Mouse (Mus musculus): ENCODE data around the gene Sla2. TPM values are rescaled to one million over a fixed set of nuclear protein-coding genes. Genes with fewer than 3 reads are reported as not detected.
"Not testable (repeated sequence)": the region's sequence is repeated elsewhere in the genome, so short reads cannot be mapped to it uniquely, and the experiment has no call there.

Sla2 gene
- polyA plus RNA-seq, 1 experiment from 2014 or later: 0.49 TPM

DNA sequence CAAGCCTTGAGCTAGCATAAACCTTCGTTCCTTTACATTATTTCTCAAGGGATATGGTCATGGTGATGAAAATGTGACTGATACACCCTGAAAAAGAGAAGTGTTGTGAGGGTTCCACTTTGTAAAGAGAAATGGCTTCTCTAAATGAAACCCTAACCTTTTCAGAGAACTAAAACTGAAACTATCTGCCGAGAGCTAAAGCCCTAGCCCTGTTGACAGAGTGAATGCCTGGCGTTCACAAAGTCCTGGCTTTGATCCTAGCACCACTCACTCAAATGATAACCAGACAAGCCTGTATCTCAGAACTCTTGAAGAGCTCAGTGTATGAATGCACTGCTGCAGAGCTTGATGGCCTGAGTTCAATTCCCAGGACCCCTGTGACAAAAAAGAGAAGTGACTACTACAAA is 29.6 kb downstream of the Sla2 start:
- peak; percentile 50; the same call in 1 of the 2 replicates for ATAC-seq
- peaks cover 6% of the 10 kb centered on the region; the same call in 1 of the 2 replicates for H3K4me1 ChIP-seq (ENCODE audit: insufficient read depth, low read depth, low read length)
- WGBS: 38% methylated on average over 3 of the region's 3 CpGs
- no peaks in the 10 kb centered on the region for H3K27me3 ChIP-seq (replicated peaks; ENCODE audit: insufficient read depth, low read length)
- no peaks in the 10 kb centered on the region for H3K9me3 ChIP-seq (ENCODE audit: low read length)
- H3K36me3 ChIP-seq (ENCODE audit: insufficient read depth, low read length): peaks cover 7% of the 10 kb centered on the region; the same call in 1 of the 2 replicates
- H3K27ac ChIP-seq (ENCODE audit: low read length): peak overlapping the region; percentile 62
- H3K4me2 ChIP-seq (replicated peaks; ENCODE audit: low read depth, low read length): peak overlapping the region; percentile 14; the same call in 1 of the 2 replicates
- H3K9ac ChIP-seq (replicated peaks; ENCODE audit: low read depth): 0 out of 2 replicates have a peak overlapping the region, but pooled peaks have one; percentile 12
- no peak overlapping the region for H3K4me3 ChIP-seq (ENCODE audit: low read depth, low read length)
- TF ChIP-seq EP300 (IDR thresholded peaks at IDR 0.05) (no peak), CTCF (IDR thresholded peaks at IDR 0.05) (no peak)
- peak; percentile 46 for DNase-seq (ENCODE audit: low spot score)

DNA sequence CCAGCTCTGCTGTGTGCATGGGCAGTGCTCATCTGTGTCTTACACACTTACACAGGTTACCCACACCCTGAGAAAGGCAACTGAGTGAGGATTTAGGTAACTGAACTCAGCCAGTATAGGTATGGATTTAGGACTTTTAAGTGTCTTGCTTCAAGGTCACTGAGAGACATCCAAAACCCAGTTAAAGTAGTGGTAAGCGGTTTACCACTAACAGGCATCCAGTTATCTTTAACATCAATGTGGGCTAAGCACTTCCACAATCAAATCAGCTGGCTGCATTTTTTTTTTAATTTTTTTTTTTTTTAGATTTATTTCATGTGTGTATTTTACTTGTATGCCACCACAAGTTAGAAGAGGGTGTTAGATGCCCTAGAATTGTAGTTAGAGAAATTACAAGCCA is 30.7 kb downstream of the Sla2 start:
- DNase-seq (ENCODE audit: low spot score): no peak

DNA sequence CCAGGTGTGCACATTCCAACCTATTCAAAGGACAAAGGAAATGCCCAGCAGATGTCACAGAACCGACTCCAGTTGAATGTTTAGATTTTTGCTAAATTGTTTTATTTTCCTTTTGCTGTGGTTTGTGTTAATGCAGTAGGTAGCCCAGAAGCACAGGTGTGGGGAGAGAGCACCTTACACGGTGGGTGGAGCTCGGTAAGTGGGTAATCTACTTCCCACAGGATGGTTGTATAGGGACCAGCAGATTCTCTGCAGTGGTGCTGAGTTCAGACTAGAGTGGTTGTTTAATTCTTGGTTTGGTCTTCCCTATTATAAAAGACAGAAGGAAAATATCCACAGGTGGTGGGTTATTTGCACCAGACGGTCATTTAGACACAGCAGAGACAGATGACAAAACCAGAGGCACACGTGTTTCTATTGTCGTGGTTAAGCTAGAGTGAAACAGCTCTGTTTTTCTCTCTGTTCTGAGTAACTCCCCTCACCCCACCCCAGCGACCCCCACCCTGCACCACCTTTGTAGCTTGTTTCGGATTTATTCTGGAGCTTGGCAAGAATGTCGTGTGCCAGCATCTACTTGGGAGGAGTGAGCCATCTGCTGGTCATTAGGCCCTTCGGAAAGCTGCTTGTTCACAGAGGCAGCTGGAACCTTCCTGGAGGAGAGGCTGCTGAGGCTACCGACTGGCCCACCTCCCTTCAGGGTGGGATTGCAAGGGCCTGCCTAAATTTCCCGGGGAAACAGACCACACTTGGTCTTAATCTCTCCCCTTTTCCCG is 32.8 kb downstream of the Sla2 start:
- WGBS: 50% methylated on average over 13 of the region's 13 CpGs
- not testable (repeated sequence) for H3K9me3 ChIP-seq (ENCODE audit: low read length); H3K36me3 ChIP-seq (ENCODE audit: insufficient read depth, low read length)

More for the DNA sequence above, 30.7 kb downstream of the Sla2 start:
- H3K27me3 ChIP-seq (replicated peaks; ENCODE audit: insufficient read depth, low read length): no peaks in the 10 kb centered on the region
- no peaks in the 10 kb centered on the region for H3K9me3 ChIP-seq (ENCODE audit: low read length)
- 96% methylated on average over 1 of the region's 1 CpGs for WGBS
- no peak overlapping the region for H3K9ac ChIP-seq (replicated peaks; ENCODE audit: low read depth)
- no peak overlapping the region for H3K4me2 ChIP-seq (replicated peaks; ENCODE audit: low read depth, low read length)
- H3K36me3 ChIP-seq (ENCODE audit: insufficient read depth, low read length): peaks cover 7% of the 10 kb centered on the region; the same call in 1 of the 2 replicates
- H3K4me1 ChIP-seq (ENCODE audit: insufficient read depth, low read depth, low read length): no peaks in the 10 kb centered on the region
- 0 out of 2 replicates have a peak overlapping the region, but pooled peaks have one; percentile 62 for H3K27ac ChIP-seq (ENCODE audit: low read length)
- ATAC-seq: no peak
- TF ChIP-seq CTCF (IDR thresholded peaks at IDR 0.05): no peak
- no peak for TF ChIP-seq EP300 (IDR thresholded peaks at IDR 0.05)
- H3K4me3 ChIP-seq (ENCODE audit: low read depth, low read length): no peak overlapping the region

DNA sequence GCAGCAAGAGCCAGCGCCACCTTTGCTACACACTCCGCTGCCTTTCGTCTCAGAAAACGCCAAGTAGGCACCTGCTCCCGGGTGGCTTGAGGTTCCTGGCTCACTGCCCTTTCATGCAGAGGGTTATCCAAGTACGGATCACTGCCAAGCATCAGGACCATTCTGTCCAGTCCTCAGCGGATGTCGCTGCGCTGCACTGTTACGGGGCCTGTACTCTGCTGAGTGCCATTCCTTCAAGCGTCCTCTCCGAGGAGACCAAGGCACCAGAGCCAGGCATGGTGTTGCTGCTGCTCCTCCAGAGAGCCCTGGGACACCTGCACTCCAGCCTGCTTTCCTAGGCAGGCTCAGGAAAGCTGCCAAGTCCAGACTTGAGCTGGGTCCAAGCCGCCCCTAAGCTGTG is 33.4 kb downstream of the Sla2 start:
- DNase-seq (ENCODE audit: low spot score); H3K36me3 ChIP-seq (ENCODE audit: insufficient read depth, low read length); H3K27ac ChIP-seq (ENCODE audit: low read length); H3K4me2 ChIP-seq (replicated peaks; ENCODE audit: low read depth, low read length); H3K4me1 ChIP-seq (ENCODE audit: insufficient read depth, low read depth, low read length); H3K9ac ChIP-seq (replicated peaks; ENCODE audit: low read depth); H3K9me3 ChIP-seq (ENCODE audit: low read length); H3K27me3 ChIP-seq (replicated peaks; ENCODE audit: insufficient read depth, low read length); H3K4me3 ChIP-seq (ENCODE audit: low read depth, low read length): not testable (repeated sequence)
- ATAC-seq: peak; percentile 27; the same call in 1 of the 2 replicates
- 72% methylated on average over 8 of the region's 13 CpGs for WGBS

More for the DNA sequence above, 32.8 kb downstream of the Sla2 start:
- H3K4me2 ChIP-seq (replicated peaks; ENCODE audit: low read depth, low read length); H3K27me3 ChIP-seq (replicated peaks; ENCODE audit: insufficient read depth, low read length); H3K9ac ChIP-seq (replicated peaks; ENCODE audit: low read depth); H3K4me3 ChIP-seq (ENCODE audit: low read depth, low read length); H3K4me1 ChIP-seq (ENCODE audit: insufficient read depth, low read depth, low read length); H3K27ac ChIP-seq (ENCODE audit: low read length): not testable (repeated sequence)
- ATAC-seq (peak; percentile 13; the same call in 1 of the 2 replicates), DNase-seq (ENCODE audit: low spot score) (peak; percentile 76)
- peak; percentile 72 for TF ChIP-seq CTCF (IDR thresholded peaks at IDR 0.05)

DNA sequence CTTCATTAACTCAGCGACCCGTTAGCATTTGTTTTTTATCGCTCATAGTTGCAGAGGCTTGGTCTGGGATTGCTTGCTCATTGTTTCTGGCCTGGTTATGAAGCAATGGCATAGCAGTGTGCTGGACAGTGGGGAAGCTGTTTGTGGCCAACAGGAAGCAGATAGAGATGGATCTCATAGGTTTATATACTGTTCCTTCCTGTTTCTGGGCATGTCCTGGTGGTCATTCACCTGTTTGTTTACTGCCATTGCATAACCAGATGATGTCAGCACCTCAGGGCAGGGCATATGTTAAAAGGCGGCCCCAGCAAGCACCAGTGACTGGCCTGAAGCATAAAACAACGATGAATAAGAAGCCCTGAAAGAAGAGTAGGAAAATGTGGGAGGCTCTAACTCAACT is 36.5 kb downstream of the Sla2 start:
- H3K9ac ChIP-seq (replicated peaks; ENCODE audit: low read depth): no peak overlapping the region
- H3K4me1 ChIP-seq (ENCODE audit: insufficient read depth, low read depth, low read length): peaks cover 8% of the 10 kb centered on the region; the same call in 1 of the 2 replicates
- TF ChIP-seq CTCF (IDR thresholded peaks at IDR 0.05) (no peak), EP300 (IDR thresholded peaks at IDR 0.05) (peak; percentile 73)
- ATAC-seq (peak; percentile 70), DNase-seq (ENCODE audit: low spot score) (peak; percentile 67)
- 0 out of 2 replicates have a peak overlapping the region, but pooled peaks have one; percentile 38 for H3K27ac ChIP-seq (ENCODE audit: low read length)
- 55% methylated on average over 5 of the region's 5 CpGs for WGBS
- H3K9me3 ChIP-seq (ENCODE audit: low read length): no peaks in the 10 kb centered on the region
- H3K4me3 ChIP-seq (ENCODE audit: low read depth, low read length): no peak overlapping the region
- H3K27me3 ChIP-seq (replicated peaks; ENCODE audit: insufficient read depth, low read length): no peaks in the 10 kb centered on the region
- no peak overlapping the region for H3K4me2 ChIP-seq (replicated peaks; ENCODE audit: low read depth, low read length)
- no peaks in the 10 kb centered on the region for H3K36me3 ChIP-seq (ENCODE audit: insufficient read depth, low read length)

DNA sequence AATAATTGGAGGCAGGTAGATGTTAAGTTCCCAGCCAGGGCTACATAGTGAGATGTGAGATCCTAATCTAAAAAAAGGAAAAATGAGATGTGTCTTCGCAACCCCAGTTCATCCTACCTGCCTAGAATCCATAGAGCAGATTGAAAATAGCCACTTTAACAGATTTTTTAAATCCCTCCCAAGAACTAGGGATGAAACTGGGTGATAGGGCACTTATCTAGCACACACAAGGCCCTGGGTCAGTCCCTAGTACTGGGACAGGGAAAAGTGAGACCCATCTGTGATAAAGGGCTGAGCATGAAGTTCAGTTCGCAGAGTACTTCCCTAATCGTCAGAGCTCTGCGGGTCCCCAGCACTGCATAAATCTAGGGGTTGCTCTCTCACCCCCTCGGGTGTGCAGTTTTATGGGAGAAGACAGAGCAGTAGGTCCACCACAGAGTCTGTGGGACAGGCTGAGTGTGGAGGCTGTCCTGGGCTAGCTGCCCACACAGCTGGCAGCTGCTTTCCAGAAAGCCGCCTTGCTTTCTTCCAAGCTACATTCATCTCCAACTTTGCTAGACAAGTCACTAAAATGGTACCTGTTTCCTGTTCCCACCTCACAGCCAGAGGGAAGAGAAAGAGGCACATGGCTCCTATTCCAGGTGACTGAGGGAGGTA is 38.3 kb downstream of the Sla2 start:
- no peaks in the 10 kb centered on the region for H3K9me3 ChIP-seq (ENCODE audit: low read length)
- no peak overlapping the region for H3K9ac ChIP-seq (replicated peaks; ENCODE audit: low read depth)
- no peak overlapping the region for H3K4me2 ChIP-seq (replicated peaks; ENCODE audit: low read depth, low read length)
- peaks cover 15% of the 10 kb centered on the region for H3K4me1 ChIP-seq (ENCODE audit: insufficient read depth, low read depth, low read length)
- TF ChIP-seq CTCF (IDR thresholded peaks at IDR 0.05) (no peak), EP300 (IDR thresholded peaks at IDR 0.05) (no peak)
- H3K27ac ChIP-seq (ENCODE audit: low read length): no peak overlapping the region
- H3K27me3 ChIP-seq (replicated peaks; ENCODE audit: insufficient read depth, low read length): no peaks in the 10 kb centered on the region
- H3K4me3 ChIP-seq (ENCODE audit: low read depth, low read length): no peak overlapping the region
- no peak for ATAC-seq
- no peaks in the 10 kb centered on the region for H3K36me3 ChIP-seq (ENCODE audit: insufficient read depth, low read length)
- no peak for DNase-seq (ENCODE audit: low spot score)
- WGBS: 78% methylated on average over 6 of the region's 6 CpGs

Data from lung, postnatal 0 days (tissue).